Mouse (Mus musculus) MEL (cell line): ENCODE results near the gene Rad54l2. TPM values are rescaled to one million over a fixed set of nuclear protein-coding genes. Genes with fewer than 3 reads are reported as not detected.
A peak's percentile ranks its signal among the peaks of the same experiment; 100 is the strongest.

Experiments used
- DNase-seq: peaks from one replicate; pipeline ENCODE4 v3.0.0; 2011; ENCODE audit warnings: low read depth, low spot score
- H3K27ac ChIP-seq: 2 replicates; pipeline ENCODE4 v1.5.1; 2012; ENCODE audit warnings: low read depth, mild to moderate bottlenecking, control low read depth, low read length, moderate library complexity; ENCODE audit not compliant: control insufficient read depth
- H3K27me3 ChIP-seq, 2 experiments: fragments of 150-350 bp in 1 of 2; sonication (generic) in 1 of 2; 2 replicates each; pipeline ENCODE4 v1.6.1; 2012; ENCODE audit warnings: low read length in 2 of 2, mild to moderate bottlenecking in 2 of 2, improper control_type of control experiment in 1 of 2, moderate library complexity in 1 of 2; ENCODE audit not compliant: insufficient read depth in 2 of 2, control insufficient read depth in 1 of 2
- H3K36me3 ChIP-seq, 2 experiments: 2 replicates each; pipeline ENCODE4 v1.6.1; 2012 to 2014; ENCODE audit warnings: low read length in 2 of 2, improper control_type of control experiment in 1 of 2, inconsistent platforms in 1 of 2, mild to moderate bottlenecking in 1 of 2; ENCODE audit not compliant: insufficient read depth in 2 of 2, control insufficient read depth in 1 of 2
- H3K4me1 ChIP-seq, 2 experiments: fragments of 150-350 bp in 1 of 2; sonication (generic) in 1 of 2; 2 replicates each; pipeline ENCODE4 v1.6.1; 2012; ENCODE audit warnings: low read length in 2 of 2, improper control_type of control experiment in 1 of 2, mild to moderate bottlenecking in 1 of 2; ENCODE audit not compliant: insufficient read depth in 2 of 2, control insufficient read depth in 1 of 2
- H3K4me3 ChIP-seq, 2 experiments: fragments of 150-350 bp in 1 of 2; sonication (generic) in 1 of 2; 2 replicates each; pipeline ENCODE4 v1.5.1; 2012; ENCODE audit warnings: low read depth in 2 of 2, low read length in 2 of 2, mild to moderate bottlenecking in 2 of 2, moderate library complexity in 2 of 2, control low read depth in 1 of 2, improper control_type of control experiment in 1 of 2; ENCODE audit not compliant: control insufficient read depth in 1 of 2, insufficient read depth in 1 of 2
- H3K79me2 ChIP-seq: 2 replicates; pipeline ENCODE4 v1.6.1; 2012; ENCODE audit warnings: mild to moderate bottlenecking, low read length, moderate library complexity; ENCODE audit not compliant: control insufficient read depth, poor library complexity, insufficient read depth
- H3K9ac ChIP-seq: 2 replicates; pipeline ENCODE4 v1.6.1; 2012; ENCODE audit warnings: low read depth, mild to moderate bottlenecking, control low read depth, low read length, moderate library complexity; ENCODE audit not compliant: control insufficient read depth, poor library complexity, severe bottlenecking
- H3K9me3 ChIP-seq: fragments of 150-350 bp; sonication (generic); replicated peaks from 2 replicates; pipeline ENCODE4 v1.6.1; 2012; ENCODE audit warnings: mild to moderate bottlenecking, low read length, improper control_type of control experiment, moderate library complexity; ENCODE audit not compliant: insufficient read depth
- BHLHE40 ChIP-seq: IDR thresholded peaks from 2 replicates; pipeline ENCODE4 v1.6.1; 2012; ENCODE audit warnings: low read depth, mild to moderate bottlenecking, inconsistent platforms, low read length, improper control_type of control experiment, borderline replicate concordance
- CHD1 ChIP-seq: IDR thresholded peaks from 2 replicates; pipeline ENCODE4 v1.6.1; 2012; ENCODE audit warnings: low read depth, mild to moderate bottlenecking, inconsistent platforms, low read length, improper control_type of control experiment
- CTCF ChIP-seq, 3 experiments: IDR thresholded peaks in 2 of 3; conservative IDR thresholded peaks in 1 of 3; 2 replicates each; pipeline ENCODE4 v1.5.1; 2011 to 2012; ENCODE audit warnings: low read length in 3 of 3, low read depth in 2 of 3, mild to moderate bottlenecking in 2 of 3, improper control_type of control experiment in 1 of 3, inconsistent platforms in 1 of 3, mixed read lengths in 1 of 3, moderate library complexity in 1 of 3; ENCODE audit not compliant: control insufficient read depth in 1 of 3, insufficient read depth in 1 of 3, poor library complexity in 1 of 3, severe bottlenecking in 1 of 3
- ELF1 ChIP-seq: IDR thresholded peaks from 2 replicates; pipeline ENCODE4 v1.6.1; 2014; ENCODE audit warnings: low read depth, mild to moderate bottlenecking, inconsistent platforms, low read length, improper control_type of control experiment, moderate library complexity
- EP300 ChIP-seq, 2 experiments: IDR thresholded peaks; 2 replicates each; pipeline ENCODE4 v1.6.1; 2011; ENCODE audit warnings: improper control_type of control experiment in 2 of 2, low read length in 2 of 2, low read depth in 1 of 2, mild to moderate bottlenecking in 1 of 2
- GATA1 ChIP-seq: IDR thresholded peaks from 2 replicates; pipeline ENCODE4 v1.6.1; 2011; ENCODE audit warnings: low read depth, low read length, improper control_type of control experiment
- HCFC1 ChIP-seq: IDR thresholded peaks from 2 replicates; pipeline ENCODE4 v1.6.1; 2012; ENCODE audit warnings: low read depth, mild to moderate bottlenecking, inconsistent platforms, low read length, improper control_type of control experiment, moderate library complexity
- KAT2A ChIP-seq: conservative IDR thresholded peaks from 2 replicates; pipeline ENCODE4 v1.6.1; 2012; ENCODE audit warnings: low read depth, low read length, improper control_type of control experiment, inconsistent platforms
- MAX ChIP-seq: IDR thresholded peaks from 2 replicates; pipeline ENCODE4 v1.6.1; 2011; ENCODE audit warnings: low read length, improper control_type of control experiment
- MAZ ChIP-seq: IDR thresholded peaks from 2 replicates; pipeline ENCODE4 v1.6.1; 2012; ENCODE audit warnings: low read depth, mild to moderate bottlenecking, inconsistent platforms, low read length, improper control_type of control experiment
- MEF2A ChIP-seq: IDR thresholded peaks from 2 replicates; pipeline ENCODE4 v1.6.1; 2014; ENCODE audit warnings: low read depth, mild to moderate bottlenecking, inconsistent platforms, low read length, improper control_type of control experiment; ENCODE audit not compliant: poor library complexity, insufficient replicate concordance, severe bottlenecking; ENCODE audit errors: extremely low read depth
- MYC ChIP-seq: IDR thresholded peaks from 2 replicates; pipeline ENCODE4 v1.6.1; 2011; ENCODE audit warnings: low read depth, mild to moderate bottlenecking, low read length, improper control_type of control experiment, moderate library complexity
- NELFE ChIP-seq: IDR thresholded peaks from 2 replicates; pipeline ENCODE4 v1.6.1; 2011; ENCODE audit warnings: low read depth, low read length, improper control_type of control experiment
- NRF1 ChIP-seq: IDR thresholded peaks from 2 replicates; pipeline ENCODE4 v1.6.1; 2014; ENCODE audit warnings: low read depth, mild to moderate bottlenecking, inconsistent platforms, low read length, improper control_type of control experiment, moderate library complexity; ENCODE audit not compliant: poor library complexity, insufficient read depth, severe bottlenecking
- POLR2AphosphoS2 ChIP-seq: IDR thresholded peaks from 2 replicates; pipeline ENCODE4 v1.6.1; 2011; ENCODE audit warnings: low read length, improper control_type of control experiment
- POLR2AphosphoS5 ChIP-seq: IDR thresholded peaks from 2 replicates; pipeline ENCODE4 v1.6.1; 2012; ENCODE audit warnings: low read depth, borderline replicate concordance, mild to moderate bottlenecking, inconsistent platforms, low read length, moderate library complexity, mixed read lengths
- RAD21 ChIP-seq: IDR thresholded peaks from 2 replicates; pipeline ENCODE4 v1.6.1; 2011; ENCODE audit warnings: mild to moderate bottlenecking, low read depth, low read length, improper control_type of control experiment
- RCOR1 ChIP-seq: IDR thresholded peaks from 2 replicates; pipeline ENCODE4 v1.6.1; 2012; ENCODE audit warnings: low read depth, mild to moderate bottlenecking, inconsistent platforms, low read length, improper control_type of control experiment
- SIN3A ChIP-seq: IDR thresholded peaks from 2 replicates; pipeline ENCODE4 v1.6.1; 2012; ENCODE audit warnings: low read length, improper control_type of control experiment, inconsistent platforms
- SMC3 ChIP-seq: IDR thresholded peaks from 2 replicates; pipeline ENCODE4 v1.6.1; 2011; ENCODE audit warnings: low read depth, low read length, improper control_type of control experiment
- ZC3H11A ChIP-seq: IDR thresholded peaks from 2 replicates; pipeline ENCODE4 v1.6.1; 2012; ENCODE audit warnings: low read depth, mild to moderate bottlenecking, inconsistent platforms, low read length, improper control_type of control experiment
- ZKSCAN1 ChIP-seq: IDR thresholded peaks from 2 replicates; pipeline ENCODE4 v1.6.1; 2012; ENCODE audit warnings: low read depth, mild to moderate bottlenecking, inconsistent platforms, low read length, improper control_type of control experiment, moderate library complexity
- ZMIZ1 ChIP-seq: IDR thresholded peaks from 2 replicates; pipeline ENCODE4 v1.6.1; 2012; ENCODE audit warnings: low read depth, mild to moderate bottlenecking, inconsistent platforms, low read length, improper control_type of control experiment, moderate library complexity
- ZNF384 ChIP-seq: IDR thresholded peaks from 2 replicates; pipeline ENCODE4 v1.6.1; 2012; ENCODE audit warnings: low read depth, mild to moderate bottlenecking, inconsistent platforms, low read length, improper control_type of control experiment
- polyA plus RNA-seq, 2 experiments: library from polyadenylated mRNA; stranded (reverse) in 1 of 2; unstranded in 1 of 2; fragments of >175 nt in 1 of 2; fragments of >200 nt in 1 of 2; gene quantifications; 2 replicates each; pipeline versions ENCODE4 v1.2.1 to v1.2.4; 2012; ENCODE audit warnings: low replicate concordance in 2 of 2, low read depth in 1 of 2; ENCODE audit not compliant: insufficient read length in 2 of 2, insufficient read depth in 1 of 2, missing spikeins in 1 of 2
- total RNA-seq: library from RNA; depleted of rRNA; stranded (reverse); fragments of 300-350 nt; gene quantifications from 2 replicates; pipeline ENCODE4 v1.2.3, GENCODE M21; 2012

The Rad54l2 gene
- total and polyA plus RNA-seq, 3 experiments: 11.9 to 27.2 (median 15.5) TPM

GRCm38 (mm10) chr9:106643128-106643527 is 145.9 kb downstream of the Rad54l2 start:
- DNase-seq: peak; percentile 88

GRCm38 (mm10) chr9:106641346-106641745 is 147.6 kb downstream of the Rad54l2 start:
- DNase-seq: no peak
- Histone ChIP-seq H3K4me3 (no peak overlapping the region), H3K27ac (no peak overlapping the region), H3K9ac (no peak overlapping the region), H3K4me1 (no peaks in the 10 kb centered on the region), H3K27me3 (peaks cover 5 to 6% of the 10 kb centered on the region in 2 experiments; a peak in 3 of 4 replicates), H3K79me2 (no peaks in the 10 kb centered on the region), H3K36me3 (no peaks in the 10 kb centered on the region), H3K9me3 (no peaks in the 10 kb centered on the region)
- TF ChIP-seq NRF1: no peak
- TF ChIP-seq MEF2A: no peak
- no peak for TF ChIP-seq SMC3
- no peak for TF ChIP-seq ZKSCAN1
- TF ChIP-seq MYC: no peak
- TF ChIP-seq RCOR1: no peak
- no peak for TF ChIP-seq SIN3A
- TF ChIP-seq ZC3H11A: no peak
- TF ChIP-seq POLR2AphosphoS2: no peak
- no peak for TF ChIP-seq KAT2A
- TF ChIP-seq ZNF384: no peak
- no peak for TF ChIP-seq ELF1
- no peak for TF ChIP-seq ZMIZ1
- no peak for TF ChIP-seq NELFE
- no peak for TF ChIP-seq EP300 (IDR thresholded peaks at IDR 0.05; ENCODE audit: low read depth in 1 of 2, low read length in 2 of 2)
- no peak for TF ChIP-seq CHD1
- TF ChIP-seq CTCF (IDR thresholded peaks at IDR 0.05 in 2 of 3, conservative IDR thresholded peaks at IDR 0.05 in 1 of 3; ENCODE audit: control insufficient read depth in 1 of 3, insufficient read depth in 1 of 3, low read depth in 2 of 3, low read length in 3 of 3, poor library complexity in 1 of 3, severe bottlenecking in 1 of 3): no peak
- no peak for TF ChIP-seq BHLHE40

More at GRCm38 (mm10) chr9:106643128-106643527, 145.9 kb downstream of the Rad54l2 start:
- no peak overlapping the region for H3K4me3 ChIP-seq
- no peaks in the 10 kb centered on the region for H3K4me1 ChIP-seq
- H3K9ac ChIP-seq: no peak overlapping the region
- H3K27me3 ChIP-seq: peaks cover 5 to 6% of the 10 kb centered on the region in 2 experiments; a peak in 3 of 4 replicates
- no peak overlapping the region for H3K27ac ChIP-seq
- no peak; the same call in 1 of the 2 replicates for TF ChIP-seq MAZ
- peak; percentile 52; the same call in 1 of the 2 replicates for TF ChIP-seq HCFC1
- peak; percentile 74 for TF ChIP-seq SMC3
- peak in 2 of 3 experiments; percentile 97 to 100 for TF ChIP-seq CTCF (IDR thresholded peaks at IDR 0.05 in 2 of 3, conservative IDR thresholded peaks at IDR 0.05 in 1 of 3; ENCODE audit: control insufficient read depth in 1 of 3, insufficient read depth in 1 of 3, low read depth in 2 of 3, low read length in 3 of 3, poor library complexity in 1 of 3, severe bottlenecking in 1 of 3)
- peak; percentile 19; the same call in 1 of the 2 replicates for TF ChIP-seq ZC3H11A
- peak; percentile 76 for TF ChIP-seq MYC
- no peak for TF ChIP-seq POLR2AphosphoS5
- TF ChIP-seq RAD21: peak; percentile 66
- peak; percentile 47 for TF ChIP-seq ZNF384
- peak; percentile 53 for TF ChIP-seq MAX
- TF ChIP-seq GATA1: no peak
- TF ChIP-seq, all 39 proteins: peak for 8
- Histone ChIP-seq H3K79me2 (no peaks in the 10 kb centered on the region), H3K9me3 (no peaks in the 10 kb centered on the region), H3K36me3 (no peaks in the 10 kb centered on the region)
